21 mouse cellular contexts compared by ENCODE assay signal in the genomic region with DNA sequence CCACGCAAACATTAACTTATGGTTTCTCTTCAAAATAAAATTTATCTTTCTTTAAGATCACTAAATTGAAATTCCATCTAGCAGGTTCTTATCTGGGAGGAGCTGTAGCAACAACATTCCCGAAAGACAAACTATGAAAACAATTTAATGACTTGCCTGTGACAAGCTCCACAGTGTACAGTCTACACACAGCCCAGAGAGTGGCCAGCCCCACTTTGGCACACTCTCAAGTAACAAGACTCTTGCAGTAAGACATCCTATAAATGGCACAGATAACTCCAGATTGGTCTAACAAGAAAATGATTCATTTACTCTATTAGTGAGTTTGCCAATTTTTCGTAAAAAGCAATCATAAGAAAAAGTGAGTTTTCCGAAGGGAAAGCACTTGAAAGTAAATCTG. TPM values are rescaled to one million over a fixed set of nuclear protein-coding genes. Genes with fewer than 3 reads are reported as not detected.
DNase-seq lines count a peak whose midpoint lies in the region; ATAC-seq lines count a peak whose summit lies in the region.
"Had no signal": no experiment of that assay in that cellular context is flagged by ENCODE, and none has a peak within 500 bp of the region (broad histone marks: within the 10 kb centered on the region; RNA-seq: fewer than 3 reads in every experiment).

No protein-coding gene starts in this region.

- no peaks in the 10 kb centered on the region for H3K27me3 ChIP-seq in heart, embryonic 15.5 days
- no peaks in the 10 kb centered on the region for H3K27me3 ChIP-seq in lung, embryonic 16.5 days (ENCODE audit: control insufficient read depth, insufficient read depth, low read depth, low read length)
- H3K27me3 ChIP-seq: neural tube, embryonic 13.5 days had no signal

- peaks cover 23% of the 10 kb centered on the region for H3K4me1 ChIP-seq in heart, embryonic 15.5 days (replicated peaks)
- no peaks in the 10 kb centered on the region; the same call in 1 of the 2 replicates for H3K4me1 ChIP-seq in lung, embryonic 16.5 days (replicated peaks; ENCODE audit: control insufficient read depth, insufficient read depth, low read length)

- H3K9ac ChIP-seq in heart, embryonic 15.5 days = no peak overlapping the region
- no peak overlapping the region for H3K9ac ChIP-seq in lung, embryonic 16.5 days (ENCODE audit: low read length)
- H3K9ac ChIP-seq: forebrain, postnatal 0 days; hindbrain, embryonic 14.5 days; neural tube, embryonic 13.5 days had no signal

- no peaks in the 10 kb centered on the region for H3K9me3 ChIP-seq in heart, embryonic 15.5 days (replicated peaks)
- H3K9me3 ChIP-seq in lung, embryonic 16.5 days (ENCODE audit: control insufficient read depth, low read length) = no peaks in the 10 kb centered on the region
- H3K9me3 ChIP-seq: midbrain, embryonic 10.5 days; neural tube, embryonic 13.5 days had no signal

- no peak for DNase-seq in heart, adult 18-20 months
- peak; percentile 28 for DNase-seq in 3T3-L1 (ENCODE audit: low read depth, low spot score)
- DNase-seq in NIH3T3 (ENCODE audit: low read depth) = peak; percentile 13
- DNase-seq in spleen, postnatal 36 days (ENCODE audit: low spot score in 2 of 2) = no peak
- DNase-seq in testis, postnatal 14 days (ENCODE audit: low spot score) = no peak
- DNase-seq: adrenal gland, postnatal 10 days; cerebellum, adult 11 months; cerebellum, postnatal 25 days; forebrain, postnatal 0 days; heart, postnatal 14 days; kidney, adult 9 months; thymus, postnatal 36 days had no signal

- H3K4me2 ChIP-seq in heart, embryonic 15.5 days = peak overlapping the region; percentile 18; the same call in 1 of the 2 replicates
- H3K4me2 ChIP-seq in lung, embryonic 16.5 days (ENCODE audit: low read depth, low read length) = no peak overlapping the region
- H3K4me2 ChIP-seq: liver, embryonic 11.5 days had no signal

- no peak overlapping the region for H3K4me3 ChIP-seq in heart, embryonic 15.5 days
- no peak overlapping the region for H3K4me3 ChIP-seq in lung, embryonic 16.5 days (ENCODE audit: low read length)
- H3K4me3 ChIP-seq: neural tube, embryonic 13.5 days had no signal

- no peak for ATAC-seq in heart, embryonic 15.5 days (replicated peaks; ENCODE audit: insufficient number of reproducible peaks, insufficient read depth, low FRiP score, low read depth)
- ATAC-seq in lung, embryonic 16.5 days (ENCODE audit: low read depth) = peak; percentile 74
- ATAC-seq in monocyte, adult 5-6 weeks (replicated peaks; ENCODE audit: insufficient number of reproducible peaks, low FRiP score, low TSS enrichment, poor library complexity, severe bottlenecking) = no peak
- ATAC-seq: activated CD4-positive, CD25-positive, alpha-beta regulatory T cell, adult 4 months; forebrain, postnatal 0 days had no signal

- H3K27ac ChIP-seq in heart, embryonic 15.5 days = no peak overlapping the region
- no peak overlapping the region for H3K27ac ChIP-seq in lung, embryonic 16.5 days (ENCODE audit: low read length)
- H3K27ac ChIP-seq: hindbrain, embryonic 14.5 days; macrophage; midbrain, embryonic 10.5 days; neural tube, embryonic 13.5 days had no signal

- WGBS in heart, embryonic 15.5 days = 67% methylated on average over 4 of the region's 4 CpGs
- 50% methylated on average over 4 of the region's 4 CpGs for WGBS in lung, embryonic 16.5 days

- no peaks in the 10 kb centered on the region; the same call in 1 of the 2 replicates for H3K36me3 ChIP-seq in heart, embryonic 15.5 days
- H3K36me3 ChIP-seq in lung, embryonic 16.5 days (ENCODE audit: control insufficient read depth, insufficient read depth, low read length) = no peaks in the 10 kb centered on the region

RNA-seq across cellular contexts. Expression of a gene that starts 2.7 kb away (rescaled TPM):
- 187 and 245 TPM in 2 replicates for polyA plus RNA-seq in heart, embryonic 15.5 days (2015; fragmentation: Nextera tagmentation; extraction: Ambion mirVana)
- 100 to 1,000 TPM; 106 to 124 TPM for total RNA-seq in heart, adult 18-20 months (2021)
- 245 and 254 TPM in 2 replicates for polyA plus RNA-seq in lung, embryonic 16.5 days (2015; fragmentation: Nextera tagmentation; extraction: Ambion mirVana)
- 158 to 337 TPM (median 282 TPM) in 3 replicates for total RNA-seq in monocyte, adult 5-6 weeks (2017)

Comparison
In these comparisons a context has a peak if more than half of its experiments do, and no peak if none do; other contexts are left out.
1. DNase-seq: peak in 3T3-L1 (single experiment) and NIH3T3 (single experiment); none in heart, adult 18-20 months (0 of 2), spleen, postnatal 36 days (0 of 2) and testis, postnatal 14 days (single experiment).